Mouse (Mus musculus) bone marrow macrophage, adult 2 months (primary cell): Measurements from ENCODE around the gene Snx11.

Experiments used
- CTCF ChIP-seq: IDR thresholded peaks from 2 replicates; pipeline ENCODE4 v1.5.1; 2012; ENCODE audit warnings: low read depth, mild to moderate bottlenecking, low read length, moderate library complexity
- POLR2A ChIP-seq: IDR thresholded peaks from 2 replicates; pipeline ENCODE4 v1.6.1; 2012; ENCODE audit warnings: mild to moderate bottlenecking, low read depth, low read length, borderline replicate concordance

GRCm38 (mm10) chr11:96775665-96776064, 1.7 kb downstream of the Snx11 start:
- TF ChIP-seq POLR2A (no peak), CTCF (no peak)
